Mouse (Mus musculus) MEL-GATA-1-ER (cell line): ENCODE data around the gene Dagla.

ENCODE experiments used
- DNase-seq: peaks from one replicate; pipeline ENCODE4 v3.0.0-alpha.2; 2012; ENCODE audit warnings: low read depth; ENCODE audit errors: extremely low read depth

Dagla gene

GRCm38 (mm10) chr19:10304810-10305544 lies at the start of gene Dagla:
Gene Dagla, minus strand, starts transcription at chr19:10304877.
- DNase-seq = no peak

- DNase-seq = no peak
Measured at GRCm38 (mm10) chr19:10352218-10352617, 47.5 kb upstream of the Dagla start.

- no peak for DNase-seq
Measured at GRCm38 (mm10) chr19:10347628-10348273, 43.1 kb upstream of the Dagla start.

- no peak for DNase-seq
Measured at GRCm38 (mm10) chr19:10345696-10346095, 41.0 kb upstream of the Dagla start.

GRCm38 (mm10) chr19:10343866-10344265 lies 39.2 kb upstream of the Dagla start:
- no peak for DNase-seq

- no peak for DNase-seq
Measured at GRCm38 (mm10) chr19:10341817-10342439, 37.3 kb upstream of the Dagla start.

GRCm38 (mm10) chr19:10341152-10341551 lies 36.5 kb upstream of the Dagla start:
- DNase-seq = peak; percentile 10

GRCm38 (mm10) chr19:10340661-10341060 lies 36.0 kb upstream of the Dagla start:
- no peak for DNase-seq

- no peak for DNase-seq
Measured at GRCm38 (mm10) chr19:10339271-10339670, 34.6 kb upstream of the Dagla start.

- no peak for DNase-seq
Measured at GRCm38 (mm10) chr19:10338724-10339123, 34.0 kb upstream of the Dagla start.

- no peak for DNase-seq
Measured at GRCm38 (mm10) chr19:10334467-10334866, 29.8 kb upstream of the Dagla start.

- DNase-seq = peak; percentile 10
Measured at GRCm38 (mm10) chr19:10333545-10334252, 29.0 kb upstream of the Dagla start.

- DNase-seq = no peak
Measured at GRCm38 (mm10) chr19:10331706-10332105, 27.0 kb upstream of the Dagla start.

GRCm38 (mm10) chr19:10329033-10329432 lies 24.4 kb upstream of the Dagla start:
- DNase-seq = no peak

GRCm38 (mm10) chr19:10326609-10327008 lies 21.9 kb upstream of the Dagla start:
- DNase-seq = no peak

- no peak for DNase-seq
Measured at GRCm38 (mm10) chr19:10323860-10324259, 19.2 kb upstream of the Dagla start.

GRCm38 (mm10) chr19:10323362-10323837 lies 18.7 kb upstream of the Dagla start:
- DNase-seq = no peak

- no peak for DNase-seq
Measured at GRCm38 (mm10) chr19:10317795-10318194, 13.1 kb upstream of the Dagla start.

- DNase-seq = no peak
Measured at GRCm38 (mm10) chr19:10317358-10317757, 12.7 kb upstream of the Dagla start.

- DNase-seq = no peak
Measured at GRCm38 (mm10) chr19:10316956-10317355, 12.3 kb upstream of the Dagla start.

- no peak for DNase-seq
Measured at GRCm38 (mm10) chr19:10312072-10312471, 7.4 kb upstream of the Dagla start.

GRCm38 (mm10) chr19:10308990-10309389 lies 4.3 kb upstream of the Dagla start:
- no peak for DNase-seq
